Mouse (Mus musculus) lung, adult 2 months (tissue): ENCODE results near the gene Gm20388.

Experiments used
- CTCF ChIP-seq: fragments of 200-500 bp; IDR thresholded peaks from 2 replicates; pipeline ENCODE4 v1.5.1; 2011; ENCODE audit warnings: mild to moderate bottlenecking, low read length, control low read depth; ENCODE audit not compliant: insufficient read depth
- POLR2A ChIP-seq: fragments of 200-500 bp; IDR thresholded peaks from 2 replicates; pipeline ENCODE4 v1.6.1; 2011; ENCODE audit warnings: low read depth, mild to moderate bottlenecking, control low read depth, low read length, borderline replicate concordance; ENCODE audit errors: extremely low read depth

- no peak for TF ChIP-seq POLR2A
- TF ChIP-seq CTCF, result no peak
Measured at GRCm38 (mm10) chr8:121300501-121301411, 1390.1 kb downstream of the Gm20388 start.
